Comparison of ENCODE assay signal across 18 mouse cellular contexts in the genomic region with DNA sequence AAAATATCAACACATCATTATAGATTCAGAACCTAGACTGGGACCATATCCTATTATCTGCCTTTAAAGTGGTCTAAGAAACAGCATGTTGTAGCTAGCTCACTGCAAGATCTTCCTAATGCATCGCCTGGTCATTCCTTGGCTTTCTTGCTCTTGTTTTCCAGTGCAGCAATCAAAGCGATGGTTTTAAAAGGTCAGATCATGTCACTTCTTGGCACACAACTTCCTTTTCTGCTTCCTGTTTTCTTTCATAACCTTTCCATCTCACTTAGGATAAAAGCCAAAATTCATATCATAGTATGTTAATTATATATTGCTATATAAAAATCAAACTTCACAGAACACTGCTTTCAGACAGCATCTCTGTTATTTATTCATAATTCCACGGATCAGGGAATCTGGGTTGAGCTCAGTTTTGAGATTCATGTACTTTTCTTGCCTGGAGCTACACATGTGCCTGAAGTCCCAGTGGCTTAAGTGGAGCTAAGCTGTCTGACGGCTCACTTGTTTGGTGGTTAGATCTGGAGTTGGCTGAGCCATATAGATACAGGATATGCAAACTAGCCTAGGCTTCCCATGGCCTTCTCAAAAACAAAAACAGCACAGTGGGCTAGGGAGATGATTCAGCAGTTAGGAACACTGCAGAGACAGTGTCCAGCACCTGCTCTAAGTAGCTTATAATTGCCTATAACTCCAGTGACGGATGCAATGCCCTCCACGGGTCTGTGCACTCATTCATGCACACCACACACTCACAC.
"Had no signal": no experiment of that assay in that cellular context is flagged by ENCODE, and none has a peak within 500 bp of the region (broad histone marks: within the 10 kb centered on the region; RNA-seq: fewer than 3 reads in every experiment).

No protein-coding gene starts in this region.

- H3K36me3 ChIP-seq: kidney, embryonic 15.5 days; limb, embryonic 12.5 days; liver, embryonic 13.5 days; lung, embryonic 15.5 days; neural tube, embryonic 12.5 days had no signal

- H3K4me1 ChIP-seq: limb, embryonic 12.5 days; liver, embryonic 13.5 days; lung, embryonic 15.5 days; neural tube, embryonic 12.5 days had no signal

- H3K27me3 ChIP-seq: kidney, embryonic 15.5 days; limb, embryonic 12.5 days; liver, embryonic 13.5 days; lung, embryonic 15.5 days; neural tube, embryonic 12.5 days had no signal

- ATAC-seq: liver, postnatal 0 days; midbrain, embryonic 16.5 days had no signal

- DNase-seq: kidney, adult 2 months; kidney, postnatal 4 days; liver; liver, embryonic 13.5 days; liver, postnatal 0 days; lung, postnatal 14 days; right cerebral cortex, postnatal 4 days; spleen, adult 18-20 months; thymus, adult 18-20 months; thymus, postnatal 14 days had no signal

- H3K4me2 ChIP-seq: kidney, embryonic 15.5 days; limb, embryonic 12.5 days; liver, embryonic 13.5 days; lung, embryonic 15.5 days; neural tube, embryonic 12.5 days had no signal

- H3K9ac ChIP-seq: kidney, embryonic 15.5 days; limb, embryonic 12.5 days; liver, embryonic 13.5 days; liver, postnatal 0 days; lung, embryonic 15.5 days; neural tube, embryonic 12.5 days had no signal

- H3K9me3 ChIP-seq: liver, embryonic 13.5 days; lung, embryonic 15.5 days had no signal

- H3K4me3 ChIP-seq: kidney, embryonic 15.5 days; layer of hippocampus, adult 2 months; limb, embryonic 12.5 days; liver, embryonic 13.5 days; lung, embryonic 15.5 days; myocyte; neural tube, embryonic 12.5 days had no signal

- H3K27ac ChIP-seq: kidney, embryonic 15.5 days; layer of hippocampus, adult 2 months; limb, embryonic 12.5 days; liver, embryonic 13.5 days; lung, embryonic 15.5 days; macrophage; neural tube, embryonic 12.5 days had no signal
